Mouse (Mus musculus): ENCODE measurements at regions not wholly inside any gene's neighbourhood (a gene's known extent, or its start where the extent isn't known, plus 50 kb on each side); places are given as distances from the start of the nearest gene placed in this dataset.

GRCm38 (mm10) chr8:128239783-128240182 lies 118.6 kb upstream of the Nrp1 start:
- TF ChIP-seq ZKSCAN1 (IDR thresholded peaks at IDR 0.05; ENCODE audit: low read depth, low read length) (no peak), CHD1 (IDR thresholded peaks at IDR 0.05; ENCODE audit: low read depth, low read length) (no peak), CTCF (IDR thresholded peaks at IDR 0.05 in 2 of 3, conservative IDR thresholded peaks at IDR 0.05 in 1 of 3; ENCODE audit: control insufficient read depth in 1 of 3, insufficient read depth in 1 of 3, low read depth in 2 of 3, low read length in 3 of 3, poor library complexity in 1 of 3, severe bottlenecking in 1 of 3) (no peak), POLR2A (IDR thresholded peaks at IDR 0.05; ENCODE audit: control insufficient read depth in 1 of 2, insufficient read depth in 1 of 2, low read depth in 1 of 2, low read length in 2 of 2, poor library complexity in 1 of 2) (no peak)
